Comparison of ENCODE assay signal across 27 mouse cellular contexts in genomic region chr4:98823047-98823446, GRCm38 (mm10). TPM values are rescaled to one million over a fixed set of nuclear protein-coding genes. Genes with fewer than 3 reads are reported as not detected.
DNase-seq lines count a peak whose midpoint lies in the region; ATAC-seq and TF ChIP-seq lines count a peak whose summit lies in the region.
"Had no signal": no experiment of that assay in that cellular context is flagged by ENCODE, and none has a peak within 500 bp of the region (broad histone marks: within the 10 kb centered on the region; RNA-seq: fewer than 3 reads in every experiment).

No protein-coding gene starts in this region.

- H3K4me3 ChIP-seq in hindbrain, postnatal 0 days (ENCODE audit: low read length) = no peak overlapping the region
- no peak overlapping the region for H3K4me3 ChIP-seq in hindbrain, embryonic 10.5 days
- no peak overlapping the region for H3K4me3 ChIP-seq in kidney, postnatal 0 days (replicated peaks; ENCODE audit: low read depth, low read length)
- no peak overlapping the region for H3K4me3 ChIP-seq in kidney, embryonic 14.5 days (ENCODE audit: low read length)
- no peak overlapping the region for H3K4me3 ChIP-seq in midbrain, embryonic 15.5 days
- H3K4me3 ChIP-seq in midbrain, embryonic 16.5 days (ENCODE audit: low read depth, low read length) = no peak overlapping the region
- H3K4me3 ChIP-seq in limb, embryonic 10.5 days = no peak overlapping the region
- H3K4me3 ChIP-seq in forebrain, embryonic 11.5 days (ENCODE audit: low read depth, low read length) = no peak overlapping the region
- H3K4me3 ChIP-seq: embryonic facial prominence, embryonic 12.5 days; embryonic facial prominence, embryonic 15.5 days; forebrain, embryonic 12.5 days; forebrain, embryonic 15.5 days; heart, embryonic 13.5 days; hindbrain, embryonic 12.5 days; hindbrain, embryonic 15.5 days had no signal

- ATAC-seq in hindbrain, postnatal 0 days = no peak
- peak; percentile 59; the same call in 1 of the 2 replicates for ATAC-seq in kidney, postnatal 0 days (replicated peaks; ENCODE audit: low FRiP score, low read depth)
- ATAC-seq in kidney, embryonic 14.5 days (ENCODE audit: low FRiP score, low TSS enrichment) = no peak
- ATAC-seq in midbrain, embryonic 15.5 days (replicated peaks) = 0 out of 2 replicates have a peak, but pooled peaks have one; percentile 27
- no peak for ATAC-seq in midbrain, embryonic 16.5 days
- ATAC-seq in forebrain, embryonic 11.5 days (replicated peaks; ENCODE audit: low FRiP score) = no peak
- ATAC-seq: activated CD4-positive, CD25-positive, alpha-beta regulatory T cell, adult 4 months; forebrain, embryonic 15.5 days had no signal

- peak; percentile 6 for DNase-seq in hindbrain, postnatal 0 days (ENCODE audit: low spot score)
- no peak for DNase-seq in hindbrain, embryonic 10.5 days (ENCODE audit: low spot score)
- DNase-seq in kidney, postnatal 0 days (ENCODE audit: low spot score) = no peak
- no peak for DNase-seq in limb, embryonic 10.5 days (ENCODE audit: low spot score)
- no peak for DNase-seq in forebrain, embryonic 11.5 days (ENCODE audit: low spot score)
- DNase-seq: adrenal gland, adult 8-10 months; adrenal gland, postnatal 25 days; cerebellum, adult 18-20 months; cerebellum, adult 9-10 months; cerebellum, postnatal 14 days; gastrocnemius, postnatal 25 days; heart, adult 18-20 months; heart, postnatal 14 days; heart, postnatal 4 days had no signal

- TF ChIP-seq CTCF in hindbrain, postnatal 0 days (IDR thresholded peaks at IDR 0.05; ENCODE audit: low read depth) = no peak
- TF ChIP-seq CTCF in kidney, postnatal 0 days (IDR thresholded peaks at IDR 0.05; ENCODE audit: low read depth) = no peak

- no peak overlapping the region for H3K9ac ChIP-seq in hindbrain, postnatal 0 days (replicated peaks; ENCODE audit: low read length)
- H3K9ac ChIP-seq in kidney, postnatal 0 days (ENCODE audit: low read depth, low read length) = no peak overlapping the region
- no peak overlapping the region for H3K9ac ChIP-seq in kidney, embryonic 14.5 days (ENCODE audit: low read depth, low read length)
- H3K9ac ChIP-seq in midbrain, embryonic 15.5 days = no peak overlapping the region
- H3K9ac ChIP-seq in midbrain, embryonic 16.5 days (ENCODE audit: low read depth, low read length) = no peak overlapping the region
- H3K9ac ChIP-seq in forebrain, embryonic 11.5 days (ENCODE audit: low read length) = no peak overlapping the region
- H3K9ac ChIP-seq: embryonic facial prominence, embryonic 12.5 days; embryonic facial prominence, embryonic 15.5 days; forebrain, embryonic 12.5 days; forebrain, embryonic 15.5 days; heart, embryonic 13.5 days; hindbrain, embryonic 12.5 days; hindbrain, embryonic 15.5 days had no signal

- no peak overlapping the region for H3K27ac ChIP-seq in hindbrain, postnatal 0 days
- no peak overlapping the region for H3K27ac ChIP-seq in hindbrain, embryonic 10.5 days
- no peak overlapping the region for H3K27ac ChIP-seq in kidney, postnatal 0 days
- no peak overlapping the region for H3K27ac ChIP-seq in kidney, embryonic 14.5 days (ENCODE audit: low read depth, low read length)
- H3K27ac ChIP-seq in midbrain, embryonic 15.5 days = no peak overlapping the region
- H3K27ac ChIP-seq in midbrain, embryonic 16.5 days (ENCODE audit: low read length) = no peak overlapping the region
- H3K27ac ChIP-seq in limb, embryonic 10.5 days = peak overlapping the region; percentile 50
- no peak overlapping the region for H3K27ac ChIP-seq in forebrain, embryonic 11.5 days (ENCODE audit: low read depth, low read length)
- H3K27ac ChIP-seq: embryonic facial prominence, embryonic 15.5 days; forebrain, embryonic 12.5 days; forebrain, embryonic 15.5 days; heart, embryonic 13.5 days; hindbrain, embryonic 12.5 days; hindbrain, embryonic 15.5 days had no signal

- no peaks in the 10 kb centered on the region for H3K9me3 ChIP-seq in hindbrain, postnatal 0 days (ENCODE audit: low read length)
- H3K9me3 ChIP-seq in hindbrain, embryonic 10.5 days = no peaks in the 10 kb centered on the region
- H3K9me3 ChIP-seq in kidney, postnatal 0 days (replicated peaks; ENCODE audit: low read length) = no peaks in the 10 kb centered on the region
- H3K9me3 ChIP-seq in kidney, embryonic 14.5 days (ENCODE audit: control insufficient read depth, low read length) = no peaks in the 10 kb centered on the region
- H3K9me3 ChIP-seq in midbrain, embryonic 15.5 days = no peaks in the 10 kb centered on the region
- no peaks in the 10 kb centered on the region for H3K9me3 ChIP-seq in midbrain, embryonic 16.5 days (replicated peaks; ENCODE audit: control insufficient read depth, low read length, poor library complexity, severe bottlenecking)
- H3K9me3 ChIP-seq in limb, embryonic 10.5 days (replicated peaks) = no peaks in the 10 kb centered on the region
- H3K9me3 ChIP-seq in forebrain, embryonic 11.5 days (ENCODE audit: control insufficient read depth, low read length) = no peaks in the 10 kb centered on the region
- H3K9me3 ChIP-seq: embryonic facial prominence, embryonic 12.5 days; embryonic facial prominence, embryonic 15.5 days; forebrain, embryonic 12.5 days; forebrain, embryonic 15.5 days; heart, embryonic 13.5 days; hindbrain, embryonic 12.5 days; hindbrain, embryonic 15.5 days had no signal

- H3K4me1 ChIP-seq in hindbrain, postnatal 0 days (ENCODE audit: insufficient read depth, low read length) = no peaks in the 10 kb centered on the region; the same call in 1 of the 2 replicates
- peaks cover 2% of the 10 kb centered on the region; the same call in 1 of the 2 replicates for H3K4me1 ChIP-seq in hindbrain, embryonic 10.5 days (replicated peaks)
- H3K4me1 ChIP-seq in kidney, postnatal 0 days (replicated peaks; ENCODE audit: insufficient read depth, low read length) = no peaks in the 10 kb centered on the region; the same call in 1 of the 2 replicates
- H3K4me1 ChIP-seq in kidney, embryonic 14.5 days (ENCODE audit: control insufficient read depth, insufficient read depth, low read length) = peaks cover 2% of the 10 kb centered on the region
- H3K4me1 ChIP-seq in midbrain, embryonic 15.5 days = peaks cover 1% of the 10 kb centered on the region; the same call in 1 of the 2 replicates
- H3K4me1 ChIP-seq in midbrain, embryonic 16.5 days (ENCODE audit: control insufficient read depth, insufficient read depth, low read length) = peaks cover under 1% of the 10 kb centered on the region; the same call in 1 of the 2 replicates
- H3K4me1 ChIP-seq in limb, embryonic 10.5 days = peaks cover 31% of the 10 kb centered on the region
- H3K4me1 ChIP-seq in forebrain, embryonic 11.5 days (replicated peaks; ENCODE audit: control insufficient read depth, insufficient read depth, low read length) = no peaks in the 10 kb centered on the region; the same call in 1 of the 2 replicates
- H3K4me1 ChIP-seq: forebrain, embryonic 15.5 days had no signal

- H3K4me2 ChIP-seq in hindbrain, postnatal 0 days (ENCODE audit: low read depth, low read length) = no peak overlapping the region
- no peak overlapping the region for H3K4me2 ChIP-seq in kidney, postnatal 0 days (ENCODE audit: low read length)
- no peak overlapping the region for H3K4me2 ChIP-seq in kidney, embryonic 14.5 days (replicated peaks; ENCODE audit: low read depth, low read length)
- H3K4me2 ChIP-seq in midbrain, embryonic 15.5 days = no peak overlapping the region
- no peak overlapping the region for H3K4me2 ChIP-seq in midbrain, embryonic 16.5 days (ENCODE audit: low read length)
- no peak overlapping the region for H3K4me2 ChIP-seq in forebrain, embryonic 11.5 days (ENCODE audit: low read depth, low read length, severe bottlenecking)
- H3K4me2 ChIP-seq: embryonic facial prominence, embryonic 12.5 days; embryonic facial prominence, embryonic 15.5 days; forebrain, embryonic 12.5 days; forebrain, embryonic 15.5 days; heart, embryonic 13.5 days; hindbrain, embryonic 12.5 days; hindbrain, embryonic 15.5 days had no signal

- WGBS in hindbrain, postnatal 0 days = 72% methylated on average over 3 of the region's 3 CpGs
- whole genome bisulfite sequencing in hindbrain, embryonic 10.5 days = 89% methylated on average over 3 of the region's 3 CpGs
- WGBS in kidney, postnatal 0 days = 58% methylated on average over 3 of the region's 3 CpGs
- WGBS in kidney, embryonic 14.5 days = 69% methylated on average over 3 of the region's 3 CpGs
- WGBS in midbrain, embryonic 15.5 days = 77% methylated on average over 3 of the region's 3 CpGs
- 76% methylated on average over 3 of the region's 3 CpGs for WGBS in midbrain, embryonic 16.5 days
- WGBS in limb, embryonic 10.5 days = 86% methylated on average over 3 of the region's 3 CpGs
- 86% methylated on average over 3 of the region's 3 CpGs for WGBS in forebrain, embryonic 11.5 days

- peaks cover 2% of the 10 kb centered on the region; the same call in 1 of the 2 replicates for H3K27me3 ChIP-seq in hindbrain, postnatal 0 days (ENCODE audit: insufficient read depth, low read length)
- H3K27me3 ChIP-seq in hindbrain, embryonic 10.5 days (ENCODE audit: insufficient read depth, poor library complexity, severe bottlenecking) = peaks cover 30% of the 10 kb centered on the region
- H3K27me3 ChIP-seq in kidney, postnatal 0 days (ENCODE audit: insufficient read depth, low read length) = no peaks in the 10 kb centered on the region
- H3K27me3 ChIP-seq in kidney, embryonic 14.5 days (ENCODE audit: control insufficient read depth, insufficient read depth, low read length) = no peaks in the 10 kb centered on the region
- H3K27me3 ChIP-seq in midbrain, embryonic 15.5 days (replicated peaks) = peaks cover 17% of the 10 kb centered on the region
- peaks cover 7% of the 10 kb centered on the region for H3K27me3 ChIP-seq in midbrain, embryonic 16.5 days (ENCODE audit: control insufficient read depth, insufficient read depth, low read depth, low read length)
- H3K27me3 ChIP-seq in limb, embryonic 10.5 days (ENCODE audit: low read depth, poor library complexity, severe bottlenecking) = peaks cover 11% of the 10 kb centered on the region; the same call in 1 of the 2 replicates
- H3K27me3 ChIP-seq in forebrain, embryonic 11.5 days (ENCODE audit: control insufficient read depth, insufficient read depth, low read length) = peaks cover 2% of the 10 kb centered on the region
- H3K27me3 ChIP-seq: embryonic facial prominence, embryonic 12.5 days; embryonic facial prominence, embryonic 15.5 days had no signal

- no peaks in the 10 kb centered on the region for H3K36me3 ChIP-seq in hindbrain, postnatal 0 days (ENCODE audit: insufficient read depth, low read length)
- no peaks in the 10 kb centered on the region for H3K36me3 ChIP-seq in hindbrain, embryonic 10.5 days
- no peaks in the 10 kb centered on the region for H3K36me3 ChIP-seq in kidney, postnatal 0 days (ENCODE audit: insufficient read depth, low read length)
- H3K36me3 ChIP-seq in kidney, embryonic 14.5 days (ENCODE audit: control insufficient read depth, insufficient read depth, low read length) = no peaks in the 10 kb centered on the region
- no peaks in the 10 kb centered on the region for H3K36me3 ChIP-seq in midbrain, embryonic 15.5 days (replicated peaks)
- no peaks in the 10 kb centered on the region for H3K36me3 ChIP-seq in midbrain, embryonic 16.5 days (ENCODE audit: control insufficient read depth, insufficient read depth, low read length)
- H3K36me3 ChIP-seq in limb, embryonic 10.5 days = no peaks in the 10 kb centered on the region
- H3K36me3 ChIP-seq in forebrain, embryonic 11.5 days (ENCODE audit: control insufficient read depth, insufficient read depth, low read length) = no peaks in the 10 kb centered on the region
- H3K36me3 ChIP-seq: embryonic facial prominence, embryonic 12.5 days; embryonic facial prominence, embryonic 15.5 days; forebrain, embryonic 12.5 days; forebrain, embryonic 15.5 days; heart, embryonic 13.5 days; hindbrain, embryonic 12.5 days; hindbrain, embryonic 15.5 days had no signal

RNA-seq across cellular contexts. Expression of gene I0C0044D17Rik, which starts 0.6 kb away (rescaled TPM):
- not detected in 2 replicates for total RNA-seq in hindbrain, postnatal 0 days (2014; rRNA removed)
- polyA plus RNA-seq in hindbrain, postnatal 0 days (2015; fragmentation: Nextera tagmentation; extraction: Ambion mirVana) = not detected in 2 replicates
- not detected in 2 replicates for polyA plus RNA-seq in hindbrain, embryonic 10.5 days (2016; fragmentation: Nextera tagmentation; extraction: Ambion mirVana)
- polyA plus RNA-seq in kidney, postnatal 0 days (2015; fragmentation: Nextera tagmentation; extraction: Ambion mirVana) = not detected in 2 replicates
- polyA plus RNA-seq in kidney, embryonic 14.5 days (2014; fragmentation: Nextera tagmentation; extraction: Ambion mirVana) = not detected in 2 replicates
- not detected in 2 replicates for polyA plus RNA-seq in midbrain, embryonic 15.5 days (2015; fragmentation: Nextera tagmentation; extraction: Ambion mirVana)
- not detected in 2 replicates for polyA plus RNA-seq in midbrain, embryonic 16.5 days (2015; fragmentation: Nextera tagmentation; extraction: Ambion mirVana)
- not detected in 2 replicates for polyA plus RNA-seq in limb, embryonic 10.5 days (2016; fragmentation: Nextera tagmentation; extraction: Ambion mirVana)
- not detected in 2 replicates for polyA plus RNA-seq in forebrain, embryonic 11.5 days (2014; fragmentation: Nextera tagmentation; extraction: Ambion mirVana)
- total RNA-seq: adrenal gland, adult 8-10 months; adrenal gland, postnatal 25 days; gastrocnemius, adult 8-10 months; gastrocnemius, postnatal 25 days; heart, adult 18-20 months; heart, postnatal 14 days; heart, postnatal 4 days had no signal
- polyA plus RNA-seq: activated CD4-positive, CD25-positive, alpha-beta regulatory T cell, adult 4 months; embryonic facial prominence, embryonic 12.5 days; embryonic facial prominence, embryonic 15.5 days; forebrain, embryonic 12.5 days; forebrain, embryonic 15.5 days; heart, embryonic 13.5 days; heart, embryonic 16.5 days; hindbrain, embryonic 12.5 days; hindbrain, embryonic 15.5 days had no signal

RNA-seq across cellular contexts. Expression of gene Kank4, which starts 5.7 kb away (rescaled TPM):
- total RNA-seq in hindbrain, postnatal 0 days (2014; rRNA removed) = 5.6 and 5.9 TPM in 2 replicates
- polyA plus RNA-seq in hindbrain, postnatal 0 days (2015; fragmentation: Nextera tagmentation; extraction: Ambion mirVana) = 0.67 and 0.69 TPM in 2 replicates
- polyA plus RNA-seq in hindbrain, embryonic 10.5 days (2016; fragmentation: Nextera tagmentation; extraction: Ambion mirVana) = 0.90 and 1.1 TPM in 2 replicates
- 2.3 and 2.7 TPM in 2 replicates for polyA plus RNA-seq in kidney, postnatal 0 days (2015; fragmentation: Nextera tagmentation; extraction: Ambion mirVana)
- 2.7 and 3.5 TPM in 2 replicates for polyA plus RNA-seq in kidney, embryonic 14.5 days (2014; fragmentation: Nextera tagmentation; extraction: Ambion mirVana)
- polyA plus RNA-seq in midbrain, embryonic 15.5 days (2015; fragmentation: Nextera tagmentation; extraction: Ambion mirVana) = 0.40 and 0.58 TPM in 2 replicates
- polyA plus RNA-seq in midbrain, embryonic 16.5 days (2015; fragmentation: Nextera tagmentation; extraction: Ambion mirVana) = 0.20 and 0.26 TPM in 2 replicates
- polyA plus RNA-seq in limb, embryonic 10.5 days (2016; fragmentation: Nextera tagmentation; extraction: Ambion mirVana) = 1.7 and 2.5 TPM in 2 replicates
- 1.1 and 1.3 TPM in 2 replicates for polyA plus RNA-seq in forebrain, embryonic 11.5 days (2014; fragmentation: Nextera tagmentation; extraction: Ambion mirVana)
- polyA plus RNA-seq: activated CD4-positive, CD25-positive, alpha-beta regulatory T cell, adult 4 months had no signal

Comparison
In these comparisons a context has a peak if more than half of its experiments do, and no peak if none do; other contexts are left out.
1. ATAC-seq: peak in kidney, postnatal 0 days (single experiment) and midbrain, embryonic 15.5 days (single experiment); none in hindbrain, postnatal 0 days (single experiment), kidney, embryonic 14.5 days (single experiment), midbrain, embryonic 16.5 days (single experiment) and forebrain, embryonic 11.5 days (single experiment).